Mouse (Mus musculus) lung, adult 2 months (tissue): ENCODE results near the gene Spata2. TPM values are rescaled to one million over a fixed set of nuclear protein-coding genes. Genes with fewer than 3 reads are reported as not detected.

ENCODE experiments used
- DNase-seq: peaks from one replicate; pipeline ENCODE4 v3.0.0; 2022
- H3K4me1 ChIP-seq: fragments of 200-500 bp; 2 replicates; pipeline ENCODE4 v1.6.1; 2011; ENCODE audit warnings: low read length; ENCODE audit not compliant: control insufficient read depth, insufficient read depth
- H3K4me3 ChIP-seq: fragments of 200-500 bp; replicated peaks from 2 replicates; pipeline ENCODE3; 2011; ENCODE audit warnings: low read depth, mild to moderate bottlenecking, control low read depth, low read length; ENCODE audit errors: extremely low read depth
- CTCF ChIP-seq: fragments of 200-500 bp; IDR thresholded peaks from 2 replicates; pipeline ENCODE4 v1.5.1; 2011; ENCODE audit warnings: mild to moderate bottlenecking, low read length, control low read depth; ENCODE audit not compliant: insufficient read depth
- POLR2A ChIP-seq: fragments of 200-500 bp; IDR thresholded peaks from 2 replicates; pipeline ENCODE4 v1.6.1; 2011; ENCODE audit warnings: low read depth, mild to moderate bottlenecking, control low read depth, low read length, borderline replicate concordance; ENCODE audit errors: extremely low read depth
- WGBS: fragments of 180-500 bp; shearing (Covaris S2); methylation state at CpG from one replicate; pipeline ENCODE4 v1.1.7; 2018; 5-methylcytosine and 5-hydroxymethylcytosine counted together
- polyA plus RNA-seq: library from polyadenylated mRNA; depleted of rRNA; stranded (reverse); fragments of >200 nt; gene quantifications from 2 replicates; pipeline ENCODE4 v1.2.3, GENCODE M21; 2012

Spata2 gene
- polyA plus RNA-seq, 1 experiment: 23.3 TPM

DNA sequence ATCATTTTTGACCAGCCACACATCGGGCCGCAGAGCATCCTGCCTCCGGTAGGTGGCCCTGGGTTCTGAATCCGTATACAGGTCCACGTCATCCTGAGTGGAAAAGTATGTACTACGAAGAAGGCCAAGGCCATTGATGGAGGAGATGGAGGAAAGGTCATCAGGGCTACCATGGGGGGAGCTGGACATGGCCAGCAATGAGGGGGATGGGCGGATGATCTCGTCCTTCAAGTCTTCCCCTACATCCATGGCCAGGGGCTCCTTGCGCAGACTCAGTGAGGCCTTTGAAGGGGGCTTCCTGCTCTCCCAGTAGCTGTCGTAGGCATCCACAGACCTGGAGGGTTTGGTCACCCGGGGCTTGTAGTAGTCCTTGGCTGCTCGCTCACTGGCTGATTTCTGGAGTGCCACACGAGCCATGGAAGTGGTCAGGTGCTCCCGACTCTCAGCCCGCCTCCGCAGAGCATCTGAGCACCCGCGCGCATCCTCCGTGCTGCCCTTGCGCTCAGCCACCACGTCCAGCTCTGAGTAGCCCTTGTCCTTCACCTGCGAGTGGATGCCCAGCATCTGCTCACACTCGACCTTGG, 8.8 kb downstream of the Spata2 start:
- 92% methylated on average over 24 of the region's 24 CpGs for WGBS
- peaks cover 11% of the 10 kb centered on the region for H3K4me1 ChIP-seq
- no peak overlapping the region for H3K4me3 ChIP-seq
- no peak for TF ChIP-seq POLR2A
- DNase-seq: no peak

DNA sequence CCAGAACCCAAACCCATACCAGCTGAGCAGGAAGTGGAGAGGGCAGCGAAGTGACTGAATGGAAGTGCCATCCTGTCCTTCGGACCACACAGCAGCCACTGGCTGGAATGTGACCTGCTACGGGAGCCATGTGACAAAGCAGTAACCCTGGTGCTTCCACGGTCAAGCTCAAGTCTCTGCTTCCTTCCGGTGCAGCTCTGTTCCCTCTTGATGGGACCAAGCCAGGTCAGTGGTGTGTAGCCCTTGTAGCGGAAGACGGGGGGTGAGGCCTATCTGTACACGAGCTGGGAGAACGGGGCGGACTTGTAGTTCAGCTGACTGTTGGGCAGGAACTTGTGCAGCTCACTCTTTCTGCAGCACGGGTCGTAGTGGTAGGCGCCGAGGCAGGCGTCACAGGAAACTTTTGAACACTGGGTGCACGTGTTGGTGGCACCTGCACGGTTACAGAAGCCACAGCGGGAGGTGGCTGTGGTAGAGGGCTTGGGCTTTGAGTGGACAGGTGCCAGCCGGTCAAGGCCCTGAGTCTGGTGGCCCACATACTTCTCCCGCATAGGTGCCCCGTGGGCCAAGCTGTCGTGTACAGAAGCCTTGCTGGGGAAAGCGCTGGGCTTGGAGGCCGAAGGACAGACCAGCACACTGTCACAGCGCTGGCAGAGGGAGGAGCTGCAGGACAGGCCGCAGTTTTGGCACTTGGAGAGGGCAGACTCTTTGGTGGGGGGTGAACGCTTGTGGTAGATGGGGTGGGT, 9.4 kb downstream of the Spata2 start:
- TF ChIP-seq POLR2A (no peak), CTCF (no peak)
- 88% methylated on average over 27 of the region's 27 CpGs for WGBS
- peaks cover 11% of the 10 kb centered on the region for H3K4me1 ChIP-seq
- DNase-seq: no peak
- no peak overlapping the region for H3K4me3 ChIP-seq

DNA sequence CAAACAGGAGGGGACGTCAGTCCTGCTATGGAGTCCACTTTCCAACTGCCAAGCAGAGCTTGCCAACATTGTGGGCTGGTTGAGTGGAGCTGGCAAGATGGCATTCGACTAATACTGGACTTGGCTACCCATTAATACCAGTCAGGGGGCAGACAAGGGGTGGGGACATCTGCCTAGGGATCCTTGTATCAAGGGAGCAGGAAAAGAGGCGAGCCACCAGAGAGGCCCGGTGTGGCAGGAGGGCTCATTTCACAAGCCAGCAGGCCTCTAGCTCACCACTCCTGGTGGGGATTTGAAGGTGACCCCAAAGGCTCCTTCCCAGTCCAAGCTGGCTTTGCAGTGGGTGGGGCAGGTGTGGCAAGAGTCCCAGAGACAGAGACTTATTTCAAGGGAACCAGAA, 10.0 kb downstream of the Spata2 start:
- peaks cover 11% of the 10 kb centered on the region for H3K4me1 ChIP-seq
- no peak overlapping the region for H3K4me3 ChIP-seq
- DNase-seq: no peak
- TF ChIP-seq CTCF (no peak), POLR2A (no peak)
- WGBS: 85% methylated on average over 4 of the region's 4 CpGs

DNA sequence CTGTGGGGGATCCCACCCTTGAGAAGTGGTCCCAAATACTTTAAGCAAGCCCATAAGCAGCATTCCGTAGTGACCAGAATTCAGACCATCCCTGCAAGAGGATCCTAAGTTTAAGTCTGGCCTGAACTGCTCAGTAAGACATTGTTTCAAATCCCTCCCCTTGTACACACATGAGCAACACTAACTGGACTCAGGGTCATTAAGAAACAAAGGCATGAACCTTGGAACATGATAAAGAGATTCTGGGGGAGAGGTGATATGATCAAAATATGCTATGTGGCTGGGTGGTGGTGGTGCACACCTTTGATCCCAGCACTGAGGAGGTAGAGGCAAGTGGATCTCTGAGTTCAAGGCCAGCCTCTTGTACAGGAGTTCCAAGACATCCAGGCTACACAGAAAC, 13.2 kb downstream of the Spata2 start:
- Histone ChIP-seq H3K4me3 (no peak overlapping the region), H3K4me1 (no peaks in the 10 kb centered on the region)
- WGBS: 90% methylated on average over 1 of the region's 1 CpGs
- no peak for DNase-seq
- TF ChIP-seq POLR2A (no peak), CTCF (no peak)

DNA sequence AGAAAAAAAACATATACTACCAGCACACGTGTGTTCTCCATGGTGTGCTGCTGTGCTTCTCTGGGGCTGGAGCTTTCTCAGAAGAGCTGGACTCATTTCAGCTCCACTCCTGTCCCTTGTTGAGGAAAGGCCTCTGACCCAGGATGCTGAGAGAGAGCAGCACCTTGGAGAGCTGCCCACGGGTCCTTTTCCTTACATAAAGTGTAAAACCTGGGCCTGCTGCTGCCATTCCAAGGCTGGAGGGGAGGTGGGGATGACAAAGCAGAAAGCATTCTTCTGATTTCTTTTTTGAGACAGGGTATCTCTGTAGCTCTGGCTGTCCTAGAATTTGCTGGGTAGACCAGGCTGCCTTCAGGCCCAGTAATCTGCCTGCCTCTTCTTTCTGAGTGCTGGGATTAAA, 14.6 kb downstream of the Spata2 start:
- TF ChIP-seq POLR2A: no peak
- Histone ChIP-seq H3K4me3 (no peak overlapping the region), H3K4me1 (no peaks in the 10 kb centered on the region)
- 46% methylated on average over 2 of the region's 2 CpGs for WGBS
- no peak for DNase-seq

DNA sequence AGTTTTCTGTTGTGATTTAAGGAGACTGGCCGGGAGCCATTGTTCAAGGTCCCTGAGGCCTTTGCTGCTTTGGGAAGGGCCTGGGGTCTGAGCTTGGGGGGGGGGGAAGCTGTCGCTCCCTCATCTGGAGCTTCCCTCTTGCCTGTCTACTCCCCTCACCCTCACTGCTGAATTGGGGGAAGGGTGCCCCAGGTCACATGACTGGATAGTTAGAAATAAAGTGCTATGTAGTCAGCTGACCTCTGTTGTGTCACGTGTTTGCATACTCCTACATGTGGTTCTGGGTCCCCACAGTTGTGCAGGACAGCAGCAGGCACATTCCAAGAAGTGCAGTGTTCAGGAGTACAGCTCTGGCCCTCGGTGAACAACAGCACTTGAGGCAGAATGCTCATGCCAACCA, 15.9 kb downstream of the Spata2 start:
- no peak overlapping the region for H3K4me3 ChIP-seq
- no peak for DNase-seq
- WGBS: 52% methylated on average over 4 of the region's 4 CpGs
- TF ChIP-seq CTCF (no peak), POLR2A (no peak)
- H3K4me1 ChIP-seq: no peaks in the 10 kb centered on the region

DNA sequence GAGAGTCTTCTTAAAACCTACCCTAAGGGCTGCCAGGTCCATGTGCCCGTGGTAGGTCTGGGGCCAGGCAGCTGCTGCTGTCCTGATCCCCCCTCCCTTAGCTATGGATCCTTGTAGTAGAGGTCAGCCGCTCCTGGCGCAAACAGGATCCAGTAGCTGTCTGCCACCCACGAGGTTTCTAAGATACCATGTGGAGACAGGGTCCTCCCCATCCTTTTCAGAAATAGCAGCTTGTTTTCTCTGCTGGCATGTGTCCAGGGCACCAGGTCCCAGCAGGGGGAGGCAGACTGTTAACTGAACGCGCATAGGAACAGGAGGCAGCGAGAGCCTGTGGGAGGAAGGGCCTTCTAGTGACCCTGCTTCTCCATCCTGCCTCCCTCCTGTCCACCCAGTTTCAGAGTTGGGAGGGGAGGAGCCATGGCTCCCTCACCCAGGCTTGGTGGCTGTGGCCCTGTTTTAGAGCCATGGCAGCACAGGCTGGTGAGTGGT, 16.4 kb downstream of the Spata2 start:
- Histone ChIP-seq H3K4me3 (no peak overlapping the region), H3K4me1 (no peaks in the 10 kb centered on the region)
- 23% methylated on average over 7 of the region's 7 CpGs for WGBS
- no peak for TF ChIP-seq POLR2A
- TF ChIP-seq CTCF: no peak
- no peak for DNase-seq

DNA sequence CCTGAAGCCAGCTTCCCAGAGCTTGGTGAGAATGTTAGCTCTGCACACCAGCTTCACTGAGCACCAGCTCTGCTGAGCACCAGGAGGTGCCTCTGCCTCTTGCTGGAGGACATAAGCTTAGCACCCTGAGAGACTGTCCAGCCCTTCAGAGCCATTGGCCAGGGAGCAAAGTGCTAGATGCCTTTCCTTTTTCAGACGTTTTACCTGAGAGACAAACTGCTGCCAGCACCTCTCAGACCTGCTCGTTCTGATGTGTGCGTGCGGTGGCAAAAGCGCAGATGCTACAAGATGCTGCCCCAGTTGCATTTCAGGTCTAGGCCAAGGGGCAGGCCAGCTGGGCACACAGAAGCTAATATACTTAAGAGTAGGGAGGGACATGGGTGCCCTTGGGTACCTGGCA, 17.1 kb downstream of the Spata2 start:
- H3K4me1 ChIP-seq: no peaks in the 10 kb centered on the region
- no peak overlapping the region for H3K4me3 ChIP-seq
- WGBS: 84% methylated on average over 5 of the region's 5 CpGs
- TF ChIP-seq POLR2A (no peak), CTCF (no peak)
- no peak for DNase-seq

DNA sequence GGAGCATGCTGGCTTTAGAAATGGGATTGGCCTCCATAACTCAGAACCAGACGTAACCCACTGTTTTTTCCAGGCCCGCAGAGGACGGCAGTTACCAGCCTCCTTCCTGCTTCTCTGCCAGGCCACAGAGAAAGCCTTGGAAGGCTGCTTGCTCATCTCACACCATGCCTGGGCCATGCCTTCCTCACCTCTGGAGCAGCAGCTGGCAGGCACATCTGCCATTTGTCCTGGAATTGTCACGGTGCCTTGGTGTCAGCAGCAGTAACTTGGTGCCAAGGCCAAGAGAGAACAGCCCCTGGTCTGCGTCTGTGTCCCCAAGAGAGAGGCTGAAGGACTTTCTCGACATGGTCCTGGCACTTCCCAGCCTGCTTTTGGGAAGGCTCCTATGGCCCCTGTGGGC, 18.5 kb downstream of the Spata2 start:
- DNase-seq: no peak
- H3K4me1 ChIP-seq: no peaks in the 10 kb centered on the region
- TF ChIP-seq CTCF: no peak
- TF ChIP-seq POLR2A: no peak
- 85% methylated on average over 6 of the region's 6 CpGs for WGBS
- no peak overlapping the region for H3K4me3 ChIP-seq

DNA sequence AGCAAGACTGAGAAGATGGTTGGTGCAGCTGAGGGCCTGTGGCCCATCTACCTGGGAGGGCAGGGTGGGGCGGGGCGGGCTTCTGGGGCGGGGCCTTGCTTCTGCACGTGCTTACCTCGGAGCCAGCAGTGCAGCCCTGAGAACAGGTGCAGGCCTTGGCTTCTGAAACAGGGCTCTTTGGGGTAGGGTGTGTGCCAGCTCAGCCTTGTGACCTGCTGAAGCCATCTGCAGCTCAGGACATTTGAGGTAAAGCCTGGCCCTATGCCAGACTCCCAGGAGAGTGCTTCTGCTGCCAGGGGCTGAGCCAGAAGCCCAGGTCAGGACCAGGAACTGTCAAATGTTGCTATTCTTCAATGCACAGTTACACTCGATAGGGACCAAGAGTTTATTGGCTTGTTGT, 21.1 kb downstream of the Spata2 start:
- no peak for TF ChIP-seq CTCF
- no peak for TF ChIP-seq POLR2A
- Histone ChIP-seq H3K4me1 (no peaks in the 10 kb centered on the region), H3K4me3 (no peak overlapping the region)
- 83% methylated on average over 6 of the region's 6 CpGs for WGBS
- DNase-seq: no peak
